Mouse (Mus musculus) stomach, postnatal 0 days (tissue): ENCODE data around the gene Nr1d1. TPM values are rescaled to one million over a fixed set of nuclear protein-coding genes. Genes with fewer than 3 reads are reported as not detected.

Experiments
- ATAC-seq: fragments of 200-750 bp; cut with Nextera tagmentation; 2 replicates; pipeline ENCODE4 v1.8.0; 2017; ENCODE audit not compliant: low FRiP score, low TSS enrichment
- DNase-seq: peaks from one replicate; pipeline ENCODE4 v3.0.0-alpha.2; 2016; ENCODE audit warnings: low spot score
- H3K27ac ChIP-seq: fragments of 300-500 bp; sonication (generic); replicated peaks from 2 replicates; pipeline ENCODE4 v1.5.1; 2014; ENCODE audit warnings: mild to moderate bottlenecking, control low read depth
- H3K27me3 ChIP-seq: fragments of 300-500 bp; sonication (generic); 2 replicates; pipeline ENCODE4 v1.6.1; 2014; ENCODE audit warnings: low read length; ENCODE audit not compliant: control insufficient read depth, insufficient read depth
- H3K36me3 ChIP-seq: fragments of 300-500 bp; sonication (generic); 2 replicates; pipeline ENCODE4 v1.6.1; 2014; ENCODE audit warnings: low read length, mixed read lengths; ENCODE audit not compliant: control insufficient read depth, insufficient read depth
- H3K4me1 ChIP-seq: fragments of 300-500 bp; sonication (generic); replicated peaks from 2 replicates; pipeline ENCODE4 v1.6.1; 2014; ENCODE audit warnings: antibody characterized with exemption; ENCODE audit not compliant: control insufficient read depth, insufficient read depth
- H3K4me2 ChIP-seq: fragments of 300-500 bp; sonication (generic); replicated peaks from 2 replicates; pipeline ENCODE4 v1.6.1; 2014; ENCODE audit warnings: low read depth, mild to moderate bottlenecking, control low read depth, moderate library complexity
- H3K4me3 ChIP-seq: fragments of 300-500 bp; sonication (generic); 2 replicates; pipeline ENCODE4 v1.5.1; 2014; ENCODE audit warnings: low read depth, low read length, control low read depth
- H3K9ac ChIP-seq: fragments of 300-500 bp; sonication (generic); 2 replicates; pipeline ENCODE4 v1.6.1; 2014; ENCODE audit warnings: mild to moderate bottlenecking, low read length, control low read depth, mixed read lengths
- H3K9me3 ChIP-seq: fragments of 300-500 bp; sonication (generic); 2 replicates; pipeline ENCODE4 v1.6.1; 2016; ENCODE audit warnings: low read length; ENCODE audit not compliant: control insufficient read depth
- CTCF ChIP-seq: IDR thresholded peaks from 2 replicates; pipeline ENCODE4 v1.5.1; 2016; ENCODE audit warnings: antibody characterized with exemption, low read depth, mild to moderate bottlenecking, moderate library complexity
- EP300 ChIP-seq: optimal IDR thresholded peaks from 2 replicates; pipeline ENCODE3; 2016; ENCODE audit warnings: antibody characterized with exemption
- WGBS: fragments of 180-500 bp; shearing (Covaris S2); extraction: QIAGEN DNeasy Blood & Tissue Kit; methylation state at CpG from one replicate; pipeline ENCODE4 v1.1.7; 2014; 5-methylcytosine and 5-hydroxymethylcytosine counted together
- polyA plus RNA-seq: library from polyadenylated mRNA; unstranded; fragments of >200 nt; fragmentation: Nextera tagmentation; extraction: Ambion mirVana; gene quantifications from 2 replicates; pipeline ENCODE4 v1.2.1, GENCODE M21; 2015

The Nr1d1 gene
- 7.5 and 7.9 TPM in 2 replicates for polyA plus RNA-seq

- H3K36me3 ChIP-seq: peaks cover 14% of the 10 kb centered on the region; the same call in 1 of the 2 replicates
- peak within 1 kb of the TSS; percentile 59 for H3K4me3 ChIP-seq
- ATAC-seq: no peak
- no peaks in the 10 kb centered on the region for H3K27me3 ChIP-seq
- peaks cover 16% of the 10 kb centered on the region for H3K4me1 ChIP-seq
- TF ChIP-seq EP300: no peak
- no peak for TF ChIP-seq CTCF
- no peak for DNase-seq
- no peaks in the 10 kb centered on the region for H3K9me3 ChIP-seq
- WGBS: under 1% methylated on average over 22 of the region's 22 CpGs
- H3K4me2 ChIP-seq: peak within 1 kb of the TSS; percentile 67
- H3K9ac ChIP-seq: peak within 1 kb of the TSS; percentile 82
- peak within 1 kb of the TSS; percentile 95 for H3K27ac ChIP-seq
These were observed at the start of gene Nr1d1 for GRCm38 (mm10) chr11:98774582-98775347. Nr1d1 (minus strand) TSS chr11:98775333.

- peaks cover 35% of the 10 kb centered on the region for H3K36me3 ChIP-seq
These were observed 45.8 kb upstream of the Nr1d1 start for GRCm38 (mm10) chr11:98820968-98821367.

DNA sequence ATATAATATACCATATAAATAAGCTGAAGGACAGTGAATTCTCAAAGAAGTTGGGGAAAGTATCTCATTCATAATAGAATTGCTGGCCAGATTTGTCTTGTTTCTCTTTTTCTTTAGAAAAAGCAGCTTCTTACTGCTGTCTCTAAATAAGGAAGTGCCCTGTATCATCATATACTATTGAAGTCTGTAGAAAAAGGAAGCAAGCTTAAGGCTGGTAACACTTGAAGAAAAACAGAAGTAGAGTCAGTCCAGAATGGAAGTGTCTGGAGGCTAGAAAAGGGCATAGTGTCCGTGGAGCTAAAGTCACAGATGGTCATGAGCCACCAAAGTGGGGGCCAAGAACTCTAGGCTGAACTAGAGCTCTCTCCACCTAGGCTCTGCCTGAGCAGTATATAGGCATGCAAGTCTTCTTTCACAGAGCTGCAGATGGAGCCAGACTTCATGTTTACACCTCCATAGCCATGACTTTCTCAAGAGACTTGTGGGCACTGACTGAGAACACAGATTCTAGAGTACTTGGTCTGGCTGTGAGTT is 41.6 kb upstream of the Nr1d1 start:
- no peaks in the 10 kb centered on the region for H3K4me1 ChIP-seq
- no peak overlapping the region for H3K4me3 ChIP-seq
- H3K9me3 ChIP-seq: no peaks in the 10 kb centered on the region
- DNase-seq: no peak
- H3K27me3 ChIP-seq: no peaks in the 10 kb centered on the region
- H3K9ac ChIP-seq: no peak overlapping the region
- H3K27ac ChIP-seq: no peak overlapping the region
- TF ChIP-seq EP300 (no peak), CTCF (no peak)
- WGBS: 88% methylated on average over 1 of the region's 1 CpGs
- no peak overlapping the region for H3K4me2 ChIP-seq
- peaks cover 18% of the 10 kb centered on the region for H3K36me3 ChIP-seq
- no peak for ATAC-seq

More at GRCm38 (mm10) chr11:98820968-98821367, 45.8 kb upstream of the Nr1d1 start:
- Histone ChIP-seq H3K27me3 (no peaks in the 10 kb centered on the region), H3K9ac (no peak overlapping the region), H3K9me3 (no peaks in the 10 kb centered on the region), H3K4me2 (no peak overlapping the region), H3K4me1 (no peaks in the 10 kb centered on the region), H3K4me3 (no peak overlapping the region), H3K27ac (no peak overlapping the region)
- ATAC-seq (no peak), DNase-seq (no peak)
- WGBS: 91% methylated on average over 5 of the region's 5 CpGs
- TF ChIP-seq EP300: no peak
- TF ChIP-seq CTCF: no peak

DNA sequence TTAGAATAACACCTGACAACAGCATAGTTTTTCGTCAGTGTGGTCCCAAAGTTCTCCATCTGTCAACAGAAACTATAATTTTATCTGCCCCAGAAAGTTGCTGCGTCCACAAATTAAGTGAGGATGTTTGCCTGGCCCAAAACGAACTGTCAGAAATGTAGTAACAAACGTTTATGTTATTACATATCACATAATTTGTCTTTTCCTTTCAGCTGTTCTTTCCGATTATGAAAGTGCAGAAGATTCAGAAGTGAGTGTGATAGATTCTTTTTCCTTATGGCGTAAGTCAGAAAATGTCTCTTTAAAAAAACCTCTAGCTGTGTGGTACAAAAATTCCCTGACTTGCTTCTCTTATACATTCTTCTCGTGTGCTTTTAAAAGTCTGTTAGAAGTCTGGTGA is 35.6 kb upstream of the Nr1d1 start:
- H3K4me3 ChIP-seq: peak overlapping the region; percentile 88
- H3K27me3 ChIP-seq: no peaks in the 10 kb centered on the region
- ATAC-seq: no peak
- H3K4me1 ChIP-seq: 0 out of 2 replicates have a peak, but pooled peaks cover 3% of the 10 kb centered on the region
- TF ChIP-seq EP300 (no peak), CTCF (no peak)
- no peak for DNase-seq
- peaks cover 3% of the 10 kb centered on the region; the same call in 1 of the 2 replicates for H3K36me3 ChIP-seq
- H3K27ac ChIP-seq: peak overlapping the region; percentile 100
- no peaks in the 10 kb centered on the region for H3K9me3 ChIP-seq
- peak overlapping the region; percentile 97 for H3K9ac ChIP-seq
- 43% methylated on average over 7 of the region's 7 CpGs for WGBS
- peak overlapping the region; percentile 72 for H3K4me2 ChIP-seq

GRCm38 (mm10) chr11:98809457-98810290 is 34.5 kb upstream of the Nr1d1 start:
- ATAC-seq (peak; percentile 99), DNase-seq (peak; percentile 99)
- Histone ChIP-seq H3K4me2 (peak overlapping the region; percentile 72), H3K9me3 (no peaks in the 10 kb centered on the region), H3K4me1 (0 out of 2 replicates have a peak, but pooled peaks cover 3% of the 10 kb centered on the region), H3K4me3 (peak overlapping the region; percentile 88), H3K27ac (peak overlapping the region; percentile 100), H3K27me3 (no peaks in the 10 kb centered on the region), H3K9ac (peak overlapping the region; percentile 97), H3K36me3 (peaks cover 12% of the 10 kb centered on the region)
- WGBS: under 1% methylated on average over 70 of the region's 84 CpGs
- TF ChIP-seq CTCF: peak; percentile 65
- no peak for TF ChIP-seq EP300
